Mouse (Mus musculus): Measurements from ENCODE around the gene Hes1. TPM values are rescaled to one million over a fixed set of nuclear protein-coding genes. Genes with fewer than 3 reads are reported as not detected.

The Hes1 gene
- polyA plus RNA-seq, 1 experiment from 2014 or later: 102 TPM

GRCm38 (mm10) chr16:30063121-30063881 is 883 bp upstream of the Hes1 start:
- peak; percentile 43 for ATAC-seq (replicated peaks; ENCODE audit: low FRiP score, low read depth)
- H3K9ac ChIP-seq (ENCODE audit: low read depth, low read length): peak overlapping the region; percentile 72
- no peaks in the 10 kb centered on the region for H3K27me3 ChIP-seq (ENCODE audit: insufficient read depth, low read length)
- peak; percentile 74 for DNase-seq (ENCODE audit: low spot score)
- peak overlapping the region; percentile 90 for H3K4me2 ChIP-seq (ENCODE audit: low read length)
- H3K36me3 ChIP-seq (ENCODE audit: insufficient read depth, low read length): no peaks in the 10 kb centered on the region
- peaks cover 31% of the 10 kb centered on the region for H3K4me1 ChIP-seq (replicated peaks; ENCODE audit: insufficient read depth, low read length)
- H3K4me3 ChIP-seq (replicated peaks; ENCODE audit: low read depth, low read length): peak overlapping the region; percentile 77
- peak overlapping the region; percentile 97 for H3K27ac ChIP-seq
- 0% methylated on average over 60 of the region's 82 CpGs for WGBS
- no peaks in the 10 kb centered on the region for H3K9me3 ChIP-seq (replicated peaks; ENCODE audit: low read length)
- TF ChIP-seq CTCF (IDR thresholded peaks at IDR 0.05; ENCODE audit: low read depth): no peak

GRCm38 (mm10) chr16:30064613-30065012 is 429 bp downstream of the Hes1 start:
- Histone ChIP-seq H3K4me3 (replicated peaks; ENCODE audit: low read depth, low read length) (peak overlapping the region; percentile 77), H3K36me3 (ENCODE audit: insufficient read depth, low read length) (no peaks in the 10 kb centered on the region), H3K9ac (ENCODE audit: low read depth, low read length) (0 out of 2 replicates have a peak overlapping the region, but pooled peaks have one; percentile 72), H3K4me1 (replicated peaks; ENCODE audit: insufficient read depth, low read length) (peaks cover 24% of the 10 kb centered on the region), H3K27me3 (ENCODE audit: insufficient read depth, low read length) (no peaks in the 10 kb centered on the region), H3K9me3 (replicated peaks; ENCODE audit: low read length) (no peaks in the 10 kb centered on the region), H3K4me2 (ENCODE audit: low read length) (peak overlapping the region; percentile 90), H3K27ac (peak overlapping the region; percentile 97)
- TF ChIP-seq CTCF (IDR thresholded peaks at IDR 0.05; ENCODE audit: low read depth): no peak
- ATAC-seq (replicated peaks; ENCODE audit: low FRiP score, low read depth) (no peak), DNase-seq (ENCODE audit: low spot score) (no peak)
- WGBS: 1% methylated on average over 8 of the region's 8 CpGs

GRCm38 (mm10) chr16:30065077-30065476 is 893 bp downstream of the Hes1 start:
- Histone ChIP-seq H3K9me3 (replicated peaks; ENCODE audit: low read length) (no peaks in the 10 kb centered on the region), H3K4me2 (ENCODE audit: low read length) (peak overlapping the region; percentile 90), H3K27me3 (ENCODE audit: insufficient read depth, low read length) (no peaks in the 10 kb centered on the region), H3K9ac (ENCODE audit: low read depth, low read length) (peak overlapping the region; percentile 76; the same call in 1 of the 2 replicates), H3K27ac (peak overlapping the region; percentile 94), H3K36me3 (ENCODE audit: insufficient read depth, low read length) (no peaks in the 10 kb centered on the region), H3K4me3 (replicated peaks; ENCODE audit: low read depth, low read length) (peak overlapping the region; percentile 77), H3K4me1 (replicated peaks; ENCODE audit: insufficient read depth, low read length) (peaks cover 24% of the 10 kb centered on the region)
- peak; percentile 61 for ATAC-seq (replicated peaks; ENCODE audit: low FRiP score, low read depth)
- peak; percentile 99 for DNase-seq (ENCODE audit: low spot score)
- TF ChIP-seq CTCF (IDR thresholded peaks at IDR 0.05; ENCODE audit: low read depth): no peak
- under 1% methylated on average over 21 of the region's 21 CpGs for WGBS

GRCm38 (mm10) chr16:30065537-30066183 is 1.5 kb downstream of the Hes1 start:
- Histone ChIP-seq H3K4me2 (ENCODE audit: low read length) (peak overlapping the region; percentile 90), H3K9ac (ENCODE audit: low read depth, low read length) (peak overlapping the region; percentile 76), H3K27ac (peak overlapping the region; percentile 94), H3K4me1 (replicated peaks; ENCODE audit: insufficient read depth, low read length) (peaks cover 21% of the 10 kb centered on the region), H3K4me3 (replicated peaks; ENCODE audit: low read depth, low read length) (peak overlapping the region; percentile 77), H3K27me3 (ENCODE audit: insufficient read depth, low read length) (no peaks in the 10 kb centered on the region), H3K9me3 (replicated peaks; ENCODE audit: low read length) (no peaks in the 10 kb centered on the region), H3K36me3 (ENCODE audit: insufficient read depth, low read length) (no peaks in the 10 kb centered on the region)
- no peak for TF ChIP-seq CTCF (IDR thresholded peaks at IDR 0.05; ENCODE audit: low read depth)
- no peak for ATAC-seq (replicated peaks; ENCODE audit: low FRiP score, low read depth)
- DNase-seq (ENCODE audit: low spot score): peak; percentile 39
- WGBS: 0% methylated on average over 21 of the region's 21 CpGs

- no peak for ATAC-seq (replicated peaks; ENCODE audit: low FRiP score, low read depth)
- Histone ChIP-seq H3K4me2 (ENCODE audit: low read length) (peak overlapping the region; percentile 90), H3K36me3 (ENCODE audit: insufficient read depth, low read length) (no peaks in the 10 kb centered on the region), H3K4me3 (replicated peaks; ENCODE audit: low read depth, low read length) (peak overlapping the region; percentile 77), H3K9me3 (replicated peaks; ENCODE audit: low read length) (no peaks in the 10 kb centered on the region), H3K4me1 (replicated peaks; ENCODE audit: insufficient read depth, low read length) (peaks cover 15% of the 10 kb centered on the region), H3K27ac (peak overlapping the region; percentile 94), H3K27me3 (ENCODE audit: insufficient read depth, low read length) (no peaks in the 10 kb centered on the region), H3K9ac (ENCODE audit: low read depth, low read length) (peak overlapping the region; percentile 76)
- peak; percentile 87 for DNase-seq (ENCODE audit: low spot score)
- TF ChIP-seq CTCF (IDR thresholded peaks at IDR 0.05; ENCODE audit: low read depth): peak; percentile 14; the same call in 1 of the 2 replicates
- under 1% methylated on average over 38 of the region's 38 CpGs for WGBS
These were observed 2.1 kb downstream of the Hes1 start for GRCm38 (mm10) chr16:30066184-30066851.

- Histone ChIP-seq H3K36me3 (ENCODE audit: insufficient read depth, low read length) (no peaks in the 10 kb centered on the region), H3K9ac (ENCODE audit: low read depth, low read length) (peak overlapping the region; percentile 76), H3K9me3 (replicated peaks; ENCODE audit: low read length) (no peaks in the 10 kb centered on the region), H3K4me2 (ENCODE audit: low read length) (peak overlapping the region; percentile 90), H3K27ac (peak overlapping the region; percentile 94), H3K27me3 (ENCODE audit: insufficient read depth, low read length) (no peaks in the 10 kb centered on the region), H3K4me1 (replicated peaks; ENCODE audit: insufficient read depth, low read length) (peaks cover 10% of the 10 kb centered on the region), H3K4me3 (replicated peaks; ENCODE audit: low read depth, low read length) (peak overlapping the region; percentile 77)
- ATAC-seq (replicated peaks; ENCODE audit: low FRiP score, low read depth) (peak; percentile 1), DNase-seq (ENCODE audit: low spot score) (peak; percentile 80)
- WGBS: 3% methylated on average over 43 of the region's 46 CpGs
- peak; percentile 66 for TF ChIP-seq CTCF (IDR thresholded peaks at IDR 0.05; ENCODE audit: low read depth)
These were observed 2.7 kb downstream of the Hes1 start for GRCm38 (mm10) chr16:30066852-30067301.
